Mouse (Mus musculus): ENCODE data around the gene Rab34.

- TF ChIP-seq CTCF (IDR thresholded peaks at IDR 0.05; ENCODE audit: low read depth, low read length) (no peak), EP300 (IDR thresholded peaks at IDR 0.05; ENCODE audit: insufficient read depth, low read depth, low read length) (no peak), POLR2A (IDR thresholded peaks at IDR 0.05; ENCODE audit: insufficient read depth, low read length) (no peak)
Measured at GRCm38 (mm10) chr11:78143520-78143919, 44.7 kb upstream of the Rab34 start.

Measured in ES-Bruce4 (cell line).